Mouse (Mus musculus) small intestine, adult 2 months (tissue): ENCODE measurements around the gene Antxr2. TPM values are rescaled to one million over a fixed set of nuclear protein-coding genes. Genes with fewer than 3 reads are reported as not detected.
A peak's percentile ranks its signal among the peaks of the same experiment; 100 is the strongest.

Experiments used
- H3K27ac ChIP-seq: fragments of 200-500 bp; 2 replicates; pipeline ENCODE4 v1.5.1; 2012; ENCODE audit warnings: low read depth, low read length, control low read depth, inconsistent platforms; ENCODE audit not compliant: insufficient read depth
- H3K27me3 ChIP-seq: fragments of 200-500 bp; 2 replicates; pipeline ENCODE4 v1.6.1; 2012; ENCODE audit warnings: mild to moderate bottlenecking, moderate library complexity, low read length, inconsistent platforms; ENCODE audit not compliant: control insufficient read depth, insufficient read depth
- H3K36me3 ChIP-seq: fragments of 200-500 bp; 2 replicates; pipeline ENCODE4 v1.6.1; 2012; ENCODE audit warnings: mild to moderate bottlenecking, low read length, control low read depth, inconsistent platforms; ENCODE audit not compliant: control insufficient read depth, insufficient read depth
- H3K4me1 ChIP-seq: fragments of 200-500 bp; 2 replicates; pipeline ENCODE4 v1.6.1; 2012; ENCODE audit warnings: low read length, inconsistent platforms, mixed read lengths; ENCODE audit not compliant: control insufficient read depth, insufficient read depth, insufficient read length
- H3K4me3 ChIP-seq: fragments of 200-500 bp; 2 replicates; pipeline ENCODE4 v1.5.1; 2012; ENCODE audit warnings: low read depth, mild to moderate bottlenecking, control low read depth, inconsistent platforms, low read length, moderate library complexity
- CTCF ChIP-seq: fragments of 200-500 bp; IDR thresholded peaks from 2 replicates; pipeline ENCODE4 v1.5.1; 2012; ENCODE audit warnings: low read depth, mild to moderate bottlenecking, control low read depth, inconsistent platforms, low read length, moderate library complexity, mixed read lengths; ENCODE audit not compliant: insufficient replicate concordance, insufficient read length; ENCODE audit errors: extremely low read depth
- POLR2A ChIP-seq: fragments of 200-500 bp; IDR thresholded peaks from 2 replicates; pipeline ENCODE4 v1.6.1; 2012; ENCODE audit warnings: low read depth, mild to moderate bottlenecking, control low read depth, inconsistent platforms, low read length, moderate library complexity
- WGBS: fragments of 180-500 bp; shearing (Covaris S2); methylation state at CpG from one replicate; pipeline ENCODE4 v1.1.7; 2018; 5-methylcytosine and 5-hydroxymethylcytosine counted together
- polyA plus RNA-seq: library from polyadenylated mRNA; depleted of rRNA; stranded (reverse); fragments of >200 nt; gene quantifications from 2 replicates; pipeline ENCODE4 v1.2.3, GENCODE M21; 2012

Gene Antxr2
- polyA plus RNA-seq, 1 experiment, result 4.7 TPM

DNA sequence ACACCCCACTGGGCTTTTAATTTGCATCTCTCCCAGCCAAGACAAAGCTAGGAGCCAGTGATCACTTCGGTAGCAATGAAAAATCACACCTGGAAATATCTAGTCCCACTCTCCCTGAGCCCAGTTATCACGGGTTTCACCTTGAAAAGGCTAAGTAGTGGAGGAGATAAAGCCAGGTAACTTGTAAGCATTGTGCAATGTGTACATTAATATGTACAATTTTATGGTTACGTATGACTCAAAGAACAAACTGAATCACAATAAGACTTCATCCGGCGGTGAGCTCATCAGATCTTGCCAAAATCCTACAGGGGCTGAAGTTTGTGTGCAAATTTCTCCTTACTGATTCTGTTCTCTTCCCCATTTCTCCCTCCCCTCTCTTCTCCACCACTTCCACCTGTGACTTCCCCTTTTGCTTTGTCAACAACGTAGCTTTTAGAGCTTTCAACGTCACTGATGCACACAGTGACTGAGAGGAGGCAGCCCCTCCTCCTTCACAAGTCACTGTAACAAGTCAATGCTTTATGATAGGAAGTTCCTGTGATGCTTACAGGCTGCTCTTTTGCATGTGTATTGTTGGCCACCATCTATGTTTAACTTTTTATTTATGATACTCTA, 2.1 kb upstream of the Antxr2 start:
- 24% methylated on average over 7 of the region's 7 CpGs for WGBS
- Histone ChIP-seq H3K4me1 (peaks cover 4% of the 10 kb centered on the region; the same call in 1 of the 2 replicates), H3K36me3 (no peaks in the 10 kb centered on the region), H3K27ac (peak overlapping the region; percentile 20; the same call in 1 of the 2 replicates), H3K4me3 (no peak overlapping the region), H3K27me3 (no peaks in the 10 kb centered on the region)
- no peak for TF ChIP-seq CTCF
- TF ChIP-seq POLR2A, result no peak

DNA sequence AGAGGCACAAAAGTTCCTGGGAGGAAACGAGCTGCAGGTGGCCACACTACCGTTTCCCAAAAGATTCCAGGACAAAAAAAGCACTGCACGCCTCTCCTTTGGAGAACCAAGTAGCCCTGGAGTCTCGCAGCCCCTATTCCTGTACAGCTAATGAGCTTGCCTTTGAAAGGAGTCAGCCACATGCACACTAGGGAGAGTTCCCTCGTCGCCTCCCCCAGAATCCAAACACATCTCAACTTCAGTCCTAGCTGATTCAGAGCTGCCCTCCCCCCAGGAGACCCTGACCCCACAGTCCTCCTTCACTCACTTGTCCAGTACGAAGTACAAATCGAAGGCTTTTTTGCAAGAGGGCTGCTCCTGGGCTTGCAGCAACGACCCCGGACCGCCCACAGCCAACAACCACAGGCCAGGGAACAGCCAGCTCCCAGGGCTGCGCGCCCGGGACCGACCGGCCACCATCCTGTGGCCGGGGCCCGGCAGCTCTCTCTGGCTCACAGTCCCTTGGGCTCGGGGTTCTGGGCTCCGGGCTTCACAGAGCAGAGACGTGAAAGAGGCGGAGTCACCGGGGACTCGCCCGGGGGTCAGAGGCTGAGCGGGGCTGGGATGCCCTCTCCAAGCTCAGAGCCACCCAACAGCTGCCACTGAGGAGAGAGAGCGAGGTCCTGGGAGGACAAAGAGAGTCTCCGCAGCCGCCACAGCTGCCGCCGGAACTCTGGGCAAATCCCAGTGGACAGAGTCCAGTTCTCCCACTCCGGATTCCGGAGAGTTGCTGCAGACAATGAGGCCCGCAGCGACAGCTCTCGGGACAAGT, 547 bp downstream of the Antxr2 start:
- TF ChIP-seq POLR2A (no peak; the same call in 1 of the 2 replicates), CTCF (no peak)
- H3K4me3 ChIP-seq, result peak overlapping the region; percentile 99
- no peaks in the 10 kb centered on the region for H3K27me3 ChIP-seq
- WGBS, result under 1% methylated on average over 36 of the region's 36 CpGs
- H3K27ac ChIP-seq, result peak overlapping the region; percentile 86
- H3K36me3 ChIP-seq, result peaks cover 10% of the 10 kb centered on the region
- H3K4me1 ChIP-seq, result peaks cover 8% of the 10 kb centered on the region; the same call in 1 of the 2 replicates

GRCm38 (mm10) chr5:98027688-98028389, 3.0 kb downstream of the Antxr2 start:
- TF ChIP-seq POLR2A, result no peak
- no peak for TF ChIP-seq CTCF
- Histone ChIP-seq H3K36me3 (peaks cover 12% of the 10 kb centered on the region), H3K27ac (peak overlapping the region; percentile 74; the same call in 1 of the 2 replicates), H3K4me1 (peaks cover 6% of the 10 kb centered on the region; the same call in 1 of the 2 replicates), H3K27me3 (no peaks in the 10 kb centered on the region), H3K4me3 (no peak overlapping the region)
- WGBS, result 31% methylated on average over 8 of the region's 8 CpGs

- Histone ChIP-seq H3K4me3 (no peak overlapping the region), H3K27ac (no peak overlapping the region), H3K4me1 (peaks cover 6% of the 10 kb centered on the region; the same call in 1 of the 2 replicates), H3K27me3 (no peaks in the 10 kb centered on the region), H3K36me3 (peaks cover 15% of the 10 kb centered on the region)
- no peak for TF ChIP-seq CTCF
- TF ChIP-seq POLR2A, result no peak
- WGBS, result 92% methylated on average over 2 of the region's 2 CpGs
Measured at GRCm38 (mm10) chr5:98025921-98026320, 4.9 kb downstream of the Antxr2 start.

DNA sequence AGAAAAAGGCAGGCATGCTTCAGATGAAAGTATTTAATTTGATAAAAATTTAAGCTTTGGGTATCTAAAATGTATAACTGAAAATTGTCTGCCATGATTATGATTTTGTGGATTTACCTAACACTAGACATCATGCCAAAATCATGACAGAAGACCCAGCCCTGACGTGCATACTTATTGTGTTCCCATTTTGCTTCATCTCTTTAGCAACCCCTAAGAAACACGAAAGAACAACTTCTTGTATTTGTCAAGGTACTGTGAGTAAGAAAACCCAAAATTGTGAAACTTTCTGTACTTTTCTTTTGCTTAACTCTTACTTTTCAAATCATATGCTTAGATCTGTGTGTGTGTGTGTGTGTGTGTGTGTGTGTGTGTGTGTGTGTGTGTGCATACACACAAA, 6.3 kb downstream of the Antxr2 start:
- no peak overlapping the region for H3K27ac ChIP-seq
- H3K4me1 ChIP-seq, result peaks cover 6% of the 10 kb centered on the region; the same call in 1 of the 2 replicates
- peaks cover 18% of the 10 kb centered on the region for H3K36me3 ChIP-seq
- 96% methylated on average over 2 of the region's 2 CpGs for WGBS
- no peak overlapping the region for H3K4me3 ChIP-seq
- no peaks in the 10 kb centered on the region for H3K27me3 ChIP-seq
- TF ChIP-seq CTCF (no peak), POLR2A (no peak)

DNA sequence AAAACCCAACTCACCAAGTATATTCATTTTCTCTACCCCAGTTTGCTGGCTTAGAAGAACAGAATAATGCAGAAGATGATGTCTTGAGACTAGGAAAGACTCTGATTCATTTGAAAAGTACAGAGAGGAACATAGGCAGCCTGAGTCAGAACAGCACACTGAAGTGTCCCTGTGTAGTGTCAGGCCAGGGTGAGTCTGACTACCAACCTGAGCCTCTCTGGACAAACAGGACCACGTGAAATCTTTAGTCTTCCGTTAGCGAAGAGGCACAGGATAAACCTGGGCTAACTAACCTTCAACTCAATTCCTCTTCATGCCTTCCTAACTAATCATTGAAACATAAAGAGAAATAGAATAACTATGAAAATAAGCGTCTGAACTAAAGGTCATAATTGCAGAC, 9.3 kb downstream of the Antxr2 start:
- Histone ChIP-seq H3K4me3 (no peak overlapping the region), H3K27me3 (no peaks in the 10 kb centered on the region), H3K36me3 (peaks cover 14% of the 10 kb centered on the region), H3K4me1 (peaks cover 14% of the 10 kb centered on the region; the same call in 1 of the 2 replicates), H3K27ac (no peak overlapping the region)
- TF ChIP-seq CTCF (no peak), POLR2A (no peak)
- 90% methylated on average over 4 of the region's 4 CpGs for WGBS

DNA sequence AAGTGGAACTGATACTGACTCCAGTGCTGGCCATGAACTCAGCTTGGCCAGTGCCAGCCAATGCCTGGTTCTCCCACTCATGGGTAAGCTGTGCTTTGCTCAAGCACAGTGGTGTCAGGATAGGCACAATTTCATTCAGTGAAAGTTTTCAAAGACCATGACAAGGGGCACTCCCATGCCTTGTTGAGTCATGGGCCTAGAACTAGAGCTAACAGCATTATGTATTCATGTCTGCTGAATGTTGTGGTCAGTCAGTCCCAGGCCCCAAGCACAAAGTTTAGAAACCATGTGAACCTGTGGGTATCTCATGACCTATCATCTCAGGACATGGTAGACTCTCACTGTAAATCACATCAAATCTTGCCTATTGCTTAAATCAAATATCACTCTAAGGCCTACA, 10.2 kb downstream of the Antxr2 start:
- no peak overlapping the region for H3K27ac ChIP-seq
- TF ChIP-seq POLR2A (no peak), CTCF (no peak)
- peaks cover 19% of the 10 kb centered on the region for H3K4me1 ChIP-seq
- peaks cover 10% of the 10 kb centered on the region for H3K36me3 ChIP-seq
- H3K4me3 ChIP-seq, result no peak overlapping the region
- H3K27me3 ChIP-seq, result no peaks in the 10 kb centered on the region
